Mouse (Mus musculus) left cerebral cortex, postnatal 4 days (tissue): ENCODE data around the gene Mtmr2. TPM values are rescaled to one million over a fixed set of nuclear protein-coding genes. Genes with fewer than 3 reads are reported as not detected.
A peak's percentile ranks its signal among the peaks of the same experiment; 100 is the strongest.

ENCODE experiments used
- DNase-seq: peaks from one replicate; pipeline ENCODE4 v3.0.0-alpha.2; 2022
- intact Hi-C: fragments of 180-260 bp; cut with DNase I; formaldehyde crosslinking; loops from one replicate; pipeline ENCODE4 v1.15.1; 2025
- total RNA-seq, 2 experiments: library from RNA; stranded (reverse); gene quantifications; 2 replicates each; pipeline ENCODE4 v1.2.3; 2021

Gene Mtmr2
- total RNA-seq, 2 experiments from 2014 or later, result 45.1 to 46.0 TPM

DNA sequence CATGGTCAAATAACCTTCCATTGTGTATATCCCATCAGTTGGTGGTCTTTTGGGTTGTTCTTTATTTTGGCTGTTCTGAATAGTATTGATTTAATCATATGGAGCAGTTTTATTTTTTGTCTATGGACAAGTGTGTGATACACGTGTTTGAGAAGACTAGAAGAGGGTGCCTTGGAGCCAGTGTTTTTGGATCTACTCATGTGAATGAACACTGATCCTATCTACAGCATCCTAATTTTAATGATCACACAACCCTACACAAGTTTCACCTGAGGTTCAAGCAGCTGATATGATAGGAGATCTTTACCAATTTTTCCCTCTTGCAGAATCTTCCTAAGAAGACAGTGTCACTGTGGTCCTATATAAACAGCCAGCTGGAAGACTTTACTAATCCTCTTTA lies 56.3 kb downstream of the Mtmr2 start:
- intact Hi-C loops, result no loop called here

DNA sequence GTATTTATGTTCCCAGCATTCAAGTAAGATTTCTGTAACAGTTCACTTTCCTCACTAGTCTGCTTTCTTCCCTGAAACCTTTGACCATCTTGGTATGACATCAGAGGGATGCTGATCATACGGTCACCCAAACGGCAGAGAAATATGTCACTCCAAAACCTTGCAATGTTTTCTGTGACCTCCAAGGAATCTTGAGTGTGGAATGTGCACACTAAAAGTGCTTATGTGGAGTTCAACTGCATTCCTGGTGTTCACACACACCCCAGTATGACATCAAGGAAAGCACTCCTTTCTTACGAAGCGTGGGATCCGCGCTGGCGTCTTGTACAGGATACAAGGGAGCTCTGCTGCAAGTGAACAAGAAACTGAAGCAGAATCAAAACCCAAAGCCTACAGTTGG lies 58.6 kb downstream of the Mtmr2 start:
- intact Hi-C loops, result no loop called here
- DNase-seq, result no peak

More for the DNA sequence above, 56.3 kb downstream of the Mtmr2 start:
- DNase-seq, result no peak

DNA sequence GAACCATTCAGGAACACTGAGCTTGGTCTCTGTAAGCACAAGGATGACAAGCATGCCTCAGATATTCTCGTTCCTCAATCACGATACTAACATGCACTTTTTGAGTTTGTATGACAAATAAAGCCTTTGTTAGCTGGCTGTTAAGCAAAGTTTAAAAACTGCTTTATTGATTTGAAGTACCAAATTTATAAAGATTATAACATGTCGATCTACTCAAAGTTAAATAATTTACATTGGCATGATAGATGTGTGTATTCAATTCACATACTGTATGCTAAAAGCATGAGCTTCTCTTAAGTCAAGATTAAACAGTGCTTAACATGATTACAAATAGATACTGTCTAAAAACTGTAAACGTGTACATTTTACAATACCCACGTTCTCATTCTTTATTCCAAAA lies 59.4 kb downstream of the Mtmr2 start:
- intact Hi-C loops, result no loop called here
- DNase-seq, result no peak

DNA sequence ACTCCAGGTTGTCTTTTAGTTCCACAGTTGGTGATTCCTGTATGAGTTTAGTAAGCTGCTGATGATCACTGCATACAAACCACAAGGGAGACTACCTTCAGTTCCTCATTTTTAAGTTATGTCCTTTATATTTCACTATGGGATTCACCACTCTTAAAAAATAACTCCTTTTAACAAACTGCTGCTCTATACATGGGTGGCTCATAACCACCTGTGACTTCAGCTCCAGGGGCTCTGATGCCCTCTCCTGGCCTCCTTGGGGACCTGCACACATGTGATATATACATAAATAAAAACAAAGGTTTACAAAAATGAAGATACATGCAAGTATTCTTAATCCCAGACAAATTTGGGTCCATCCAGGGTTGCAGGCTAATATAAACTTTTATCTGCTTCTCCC lies 61.7 kb downstream of the Mtmr2 start:
- no peak for DNase-seq
- intact Hi-C loops, result no loop called here

DNA sequence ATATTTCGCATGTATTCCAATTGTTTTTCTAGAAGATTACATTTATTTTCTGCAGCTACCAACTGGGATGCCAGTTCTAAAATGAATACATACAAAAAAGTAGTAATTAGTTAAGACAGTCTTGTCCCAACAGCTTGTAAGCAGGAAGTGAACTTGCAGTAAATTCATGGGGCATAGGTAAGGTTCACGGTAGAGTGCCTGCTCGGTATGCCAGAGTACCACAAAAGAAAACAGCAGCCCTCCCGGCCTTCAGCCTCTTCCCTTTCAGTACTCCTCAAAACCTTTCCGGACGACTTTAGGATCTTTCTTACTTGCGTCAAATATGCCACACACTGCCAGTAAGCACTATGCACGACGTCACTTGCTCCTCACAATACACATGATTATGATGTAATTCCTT lies 70.2 kb downstream of the Mtmr2 start:
- intact Hi-C loops, result no loop called here
- no peak for DNase-seq

DNA sequence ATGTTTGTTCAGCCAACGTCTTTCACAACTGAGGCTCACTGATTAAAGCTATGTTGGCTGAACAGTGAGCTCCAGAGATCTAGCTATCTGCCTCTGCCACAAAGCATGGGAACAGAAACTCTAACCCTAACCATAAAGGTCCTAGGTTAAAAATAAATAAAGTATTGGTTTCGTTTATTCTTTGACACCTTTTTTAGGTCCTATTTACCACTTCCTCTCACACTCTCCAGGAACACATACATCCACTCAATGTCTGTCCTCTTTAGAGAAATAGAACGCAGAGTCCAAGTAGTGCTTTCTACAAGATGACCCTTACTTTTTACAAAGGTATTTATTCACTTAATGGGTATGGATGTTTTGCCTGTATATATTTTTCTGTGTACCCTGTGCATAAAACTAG lies 72.6 kb downstream of the Mtmr2 start:
- intact Hi-C loops, result no loop called here
- DNase-seq, result no peak

DNA sequence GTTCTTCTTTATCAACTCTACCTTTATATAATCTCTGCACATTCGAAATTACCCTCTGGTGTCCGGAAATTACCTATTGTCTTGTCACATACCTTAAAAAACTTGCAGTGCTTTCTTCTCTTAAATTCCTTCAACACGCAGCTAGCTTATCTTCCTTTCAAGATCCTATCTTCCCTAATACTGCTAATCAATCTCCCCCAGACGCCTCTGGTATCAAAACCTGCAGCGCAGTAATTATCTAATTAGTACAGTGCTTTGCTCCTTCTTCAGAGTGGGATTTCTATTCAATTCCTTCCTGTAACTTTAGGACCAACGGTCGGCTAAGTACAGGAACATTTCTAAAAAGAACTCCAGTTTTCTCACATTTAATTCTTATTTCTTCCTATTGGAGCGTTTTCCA lies 77.7 kb downstream of the Mtmr2 start:
- no peak for DNase-seq
- intact Hi-C loops, result loop anchor here (5.0 kb wide), 1 partner anchor 594 kb away; no protein-coding TSS in a partner anchor

DNA sequence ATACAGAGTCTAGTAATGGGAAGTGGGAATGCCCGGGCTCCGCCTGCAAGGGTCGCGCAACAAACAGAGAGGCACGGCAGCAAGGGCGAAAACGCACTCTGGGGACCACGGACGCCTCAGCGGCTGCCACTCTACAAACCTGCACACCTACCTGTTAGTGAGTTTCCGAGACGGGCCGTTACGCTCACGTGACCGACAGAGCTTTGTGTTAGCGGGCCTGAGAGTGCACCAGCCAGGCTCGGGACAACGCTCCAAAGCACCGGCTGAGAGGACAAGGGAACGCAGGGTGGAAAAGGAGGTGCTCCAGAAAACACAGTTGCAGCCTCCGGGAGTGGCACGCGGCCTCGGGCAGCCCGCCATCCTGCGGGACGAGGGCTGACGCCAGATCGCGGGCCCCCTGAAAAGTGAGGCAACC lies 78.2 kb downstream of the Mtmr2 start:
- DNase-seq, result no peak
- intact Hi-C loops, result loop anchor here (5.0 kb wide), 1 partner anchor 594 kb away; no protein-coding TSS in a partner anchor

DNA sequence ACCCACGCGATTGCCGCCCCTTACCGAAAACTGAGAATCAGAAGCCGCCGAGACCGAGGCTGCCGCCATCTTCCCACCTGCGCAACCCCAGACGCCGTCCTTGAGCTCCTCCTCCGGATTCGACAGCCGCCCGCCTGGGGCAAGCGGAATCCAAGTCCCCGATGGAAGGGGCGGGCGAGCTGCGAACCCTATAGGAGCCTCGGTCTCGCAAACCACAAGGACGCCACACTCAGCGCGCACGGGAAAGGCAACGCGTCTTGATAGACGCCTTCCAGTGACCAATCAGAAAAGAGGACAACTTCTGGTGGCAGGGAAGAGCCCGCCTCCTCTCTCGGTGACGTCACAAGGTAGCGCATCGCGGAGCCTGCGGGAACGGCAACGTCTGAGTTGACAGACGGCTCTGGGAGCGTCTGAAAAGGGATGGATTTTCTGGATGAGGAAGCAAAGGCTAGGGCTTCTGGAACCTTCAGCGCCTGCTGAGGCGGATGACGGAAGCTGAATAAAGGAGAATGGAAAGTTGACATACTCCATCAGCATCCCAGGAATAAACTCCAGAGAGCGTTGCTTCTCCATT lies 78.7 kb downstream of the Mtmr2 start, which contains the start of gene Cep57:
Gene Cep57, minus strand, starts transcription at position 276 of the 574 bp plus-strand sequence.
- peak; percentile 95 for DNase-seq
- intact Hi-C loops, result loop anchor here (5.0 kb wide), 1 partner anchor 595 kb away; no protein-coding TSS in a partner anchor

DNA sequence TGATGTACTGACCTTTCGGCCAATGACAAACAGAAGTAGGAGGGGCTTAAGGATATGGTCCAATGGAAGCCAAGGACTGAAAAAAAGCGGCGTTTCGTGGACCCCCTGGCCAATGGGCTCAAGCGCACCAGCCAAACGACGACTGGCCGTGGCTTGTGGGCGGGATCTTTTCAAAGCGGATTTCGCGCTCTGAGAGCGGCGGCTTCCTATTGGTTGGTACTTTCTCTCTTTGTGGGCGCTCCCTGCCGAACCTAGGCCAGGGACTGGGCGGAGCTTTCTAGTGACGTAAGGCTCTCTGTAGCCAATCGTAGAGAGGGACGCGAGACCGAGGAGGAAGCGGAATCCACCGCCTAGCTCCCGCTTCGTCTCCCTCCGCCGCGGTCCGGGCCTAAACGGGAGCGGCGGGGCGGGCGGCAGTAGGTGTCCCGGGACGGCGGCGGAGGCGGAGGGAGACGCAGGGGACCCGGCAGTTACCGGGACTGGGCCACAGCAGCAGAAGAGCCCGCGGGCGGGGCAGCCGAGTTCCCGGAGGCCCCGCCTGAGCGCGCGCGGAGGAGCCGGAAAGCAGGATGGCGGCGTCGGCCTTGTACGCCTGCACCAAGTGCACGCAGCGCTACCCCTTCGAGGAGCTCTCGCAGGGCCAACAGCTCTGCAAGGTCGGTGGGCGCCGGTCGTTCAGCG lies 79.3 kb downstream of the Mtmr2 start, which contains the start of gene Fam76b:
Gene Fam76b, plus strand, starts transcription at position 311 of the 681 bp plus-strand sequence.
- peak; percentile 99 for DNase-seq
- intact Hi-C loops, result loop anchor here (5.0 kb wide), 1 partner anchor 595 kb away; no protein-coding TSS in a partner anchor

DNA sequence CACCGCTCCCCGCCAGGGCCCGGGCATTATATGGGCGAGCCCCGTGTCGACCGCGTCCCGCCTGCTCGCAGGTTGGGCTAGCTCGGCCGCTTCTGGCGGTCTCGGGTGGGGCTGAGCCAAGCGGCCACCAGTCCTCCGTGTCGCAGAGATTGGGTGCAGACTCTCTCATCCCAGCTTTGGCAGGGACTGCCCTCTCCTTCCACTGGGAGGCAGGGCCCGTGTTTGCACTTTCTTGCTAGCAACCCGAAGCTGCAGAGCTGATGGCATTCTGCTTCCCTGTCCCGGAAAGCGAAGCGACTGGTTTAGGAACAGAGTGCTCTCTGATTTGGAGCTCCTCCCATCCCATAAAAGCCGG lies 79.9 kb downstream of the Mtmr2 start:
- intact Hi-C loops, result loop anchor here (5.0 kb wide), 1 partner anchor 596 kb away; no protein-coding TSS in a partner anchor
- DNase-seq, result no peak

DNA sequence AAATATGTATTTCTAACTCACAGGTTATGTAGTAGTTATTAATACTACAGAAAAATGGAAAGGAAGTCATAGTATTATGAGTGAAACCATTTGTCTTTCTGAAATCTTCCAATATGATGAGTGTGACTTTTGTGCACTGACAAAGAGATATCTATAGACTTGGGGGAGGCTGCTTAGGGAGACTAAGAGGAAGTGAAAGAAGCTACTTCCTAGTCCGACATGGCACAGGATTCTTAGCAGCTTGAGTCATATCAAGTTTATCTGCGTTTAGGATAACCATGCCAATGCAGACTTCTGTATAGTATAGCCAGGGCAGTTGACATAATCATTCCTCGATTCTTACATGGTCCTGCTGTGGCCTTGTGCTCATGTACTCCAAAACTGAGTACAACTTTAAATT lies 87.0 kb downstream of the Mtmr2 start:
- DNase-seq, result no peak
- intact Hi-C loops, result loop anchor here (5.0 kb wide), 1 partner anchor 672 kb away; no protein-coding TSS in a partner anchor

DNA sequence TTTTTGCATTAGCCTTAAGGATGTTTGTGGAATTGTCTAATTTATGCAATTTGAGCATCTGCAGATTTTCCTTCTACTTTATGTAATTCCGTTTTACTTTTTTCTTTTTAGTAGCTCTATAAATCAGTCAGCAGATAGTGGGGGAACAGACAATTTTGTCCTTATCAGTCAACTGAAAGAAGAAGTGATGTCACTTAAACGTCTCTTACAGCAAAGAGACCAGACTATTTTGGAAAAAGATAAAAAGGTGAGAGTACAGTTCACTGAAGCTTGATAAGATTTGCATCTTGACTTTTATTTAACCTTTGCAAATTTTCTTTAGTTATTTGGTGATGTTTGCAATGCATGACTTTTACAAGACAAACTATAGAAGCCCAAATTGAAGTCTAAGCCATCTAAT lies 88.5 kb downstream of the Mtmr2 start:
- intact Hi-C loops, result loop anchor here (5.0 kb wide), 1 partner anchor 671 kb away; no protein-coding TSS in a partner anchor
- no peak for DNase-seq

DNA sequence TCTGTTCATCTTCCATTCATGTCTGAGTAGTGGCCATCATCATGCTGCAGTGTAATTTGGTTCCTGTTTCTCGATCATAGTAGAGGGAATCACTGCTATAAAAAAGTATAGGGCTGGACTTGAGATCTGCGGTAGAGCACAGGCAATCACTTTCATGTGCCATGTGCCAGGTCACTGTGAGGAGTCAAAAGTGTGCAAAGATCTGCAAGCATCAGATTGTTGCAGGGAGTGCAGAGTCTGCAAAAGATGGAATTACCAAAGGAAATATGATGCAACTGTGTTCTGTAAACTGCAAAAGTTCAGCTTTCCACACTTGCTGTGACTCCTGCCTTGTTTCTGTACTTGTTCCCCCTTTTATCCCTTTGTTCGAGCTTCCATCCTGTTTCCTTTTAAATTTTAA lies 99.4 kb downstream of the Mtmr2 start:
- intact Hi-C loops, result loop anchor here (5.0 kb wide), 1 partner anchor 495 kb away; no protein-coding TSS in a partner anchor
- DNase-seq, result no peak

DNA sequence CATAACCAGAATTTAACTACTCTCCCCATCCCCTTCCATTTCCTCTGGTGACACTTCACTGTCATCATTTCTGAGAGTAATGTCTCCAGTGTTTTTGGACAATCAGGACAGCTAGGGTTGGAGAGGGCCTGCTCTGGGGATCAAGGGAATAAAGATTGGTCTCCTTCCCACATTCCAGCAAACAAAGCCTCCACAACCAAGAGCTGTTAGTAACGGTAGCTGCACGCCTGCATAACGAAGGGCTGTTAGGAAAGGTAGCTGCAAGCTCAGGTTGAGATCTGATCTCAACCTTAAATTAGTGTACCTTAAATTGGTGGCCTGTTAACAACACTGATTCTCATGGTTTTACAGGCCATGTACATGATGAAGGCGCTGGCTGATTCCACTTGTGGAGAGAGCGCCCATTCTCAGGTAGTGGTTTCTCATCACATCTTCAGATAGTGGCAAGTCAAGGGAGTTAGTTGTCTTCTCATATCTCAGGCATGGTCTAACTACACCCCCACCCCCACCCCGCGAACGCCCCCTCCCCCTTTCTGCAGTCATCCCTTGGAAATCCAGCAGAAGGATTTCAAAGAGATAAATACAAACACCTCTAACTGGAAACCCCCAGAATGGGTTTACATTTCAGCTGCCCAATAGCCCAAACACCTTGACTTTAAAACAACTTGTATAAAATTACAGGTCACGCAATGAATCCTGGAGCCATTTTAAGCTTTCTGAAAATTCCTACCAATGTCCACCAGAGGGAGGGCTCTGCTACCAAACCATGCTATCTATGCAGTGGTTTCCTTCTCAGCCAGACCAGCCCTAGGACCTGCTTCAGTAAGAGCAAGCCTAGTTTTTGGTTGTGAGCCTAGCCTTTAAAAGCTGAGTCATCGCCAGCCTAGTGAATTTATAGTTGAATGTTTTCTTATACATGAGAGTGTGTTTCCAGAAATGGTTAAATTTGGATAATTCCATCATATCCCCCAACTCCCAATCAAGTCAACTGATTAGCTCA lies 100.6 kb downstream of the Mtmr2 start:
- peak; percentile 13 for DNase-seq
- intact Hi-C loops, result loop anchor here (5.0 kb wide), 1 partner anchor 494 kb away; no protein-coding TSS in a partner anchor

DNA sequence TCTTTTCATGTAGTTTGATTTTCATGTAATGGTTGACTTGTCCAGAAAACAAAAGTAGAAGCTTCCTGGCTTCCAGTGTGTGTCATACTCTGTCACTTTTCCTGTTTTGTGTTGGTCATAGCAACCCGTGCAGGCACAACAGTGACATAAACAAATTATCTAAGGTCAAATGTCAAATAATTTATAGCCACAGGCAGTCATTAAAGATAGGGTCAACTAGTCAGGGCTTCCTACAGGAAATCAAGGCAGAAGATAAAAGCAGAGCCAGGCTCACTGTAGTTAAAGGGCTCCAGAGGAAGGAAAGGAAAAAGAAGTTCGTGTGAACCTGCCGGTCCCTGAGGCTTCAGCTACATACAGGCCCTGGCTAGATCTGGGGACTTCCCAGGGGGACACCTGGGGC lies 105.7 kb downstream of the Mtmr2 start:
- DNase-seq, result no peak
- intact Hi-C loops, result no loop called here

Other genes starting within 250 kb of the Mtmr2 start
- gene Cep57, start 78.7 kb downstream of the Mtmr2 start, total RNA-seq, result 10 to 100 TPM; 27.2 to 30.9 TPM
- 10 to 100 TPM; 36.4 to 37.2 TPM for gene Fam76b, start 79.3 kb downstream of the Mtmr2 start, total RNA-seq